Mouse (Mus musculus) cerebellum, adult 2 months (tissue): ENCODE measurements around the gene Fbxo3.
A peak's percentile ranks its signal among the peaks of the same experiment; 100 is the strongest.

Experiments
- CTCF ChIP-seq: fragments of 200-500 bp; IDR thresholded peaks from 2 replicates; pipeline ENCODE4 v1.5.1; 2011; ENCODE audit warnings: low read depth, mild to moderate bottlenecking, control low read depth, low read length, moderate library complexity, borderline replicate concordance; ENCODE audit not compliant: insufficient read depth
- POLR2A ChIP-seq: fragments of 200-500 bp; IDR thresholded peaks from 2 replicates; pipeline ENCODE4 v1.6.1; 2011; ENCODE audit warnings: low read length, control low read depth, borderline replicate concordance; ENCODE audit not compliant: insufficient read depth

DNA sequence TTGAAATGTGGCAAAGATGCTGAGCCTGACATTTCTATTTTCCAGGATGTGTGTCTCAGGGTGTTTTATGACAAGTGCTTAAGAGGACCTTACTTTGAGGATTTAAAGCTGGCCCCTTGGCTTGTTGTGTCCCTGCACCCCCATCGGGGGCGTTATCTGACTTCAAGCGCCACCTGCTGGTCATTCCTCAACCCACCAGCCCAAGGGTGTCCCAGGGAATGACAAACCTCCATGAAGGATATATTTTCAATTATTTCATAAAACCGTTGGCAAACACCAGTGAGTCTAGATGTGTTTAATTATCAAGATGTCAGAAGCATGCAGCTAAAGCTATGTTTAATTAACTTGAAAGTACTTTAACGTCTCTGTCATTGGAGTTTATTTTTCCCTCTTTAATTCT lies 45.3 kb upstream of the Fbxo3 start:
- peak; percentile 83 for TF ChIP-seq CTCF
- TF ChIP-seq POLR2A = no peak
